Mouse (Mus musculus) kidney, adult 8-10 months (tissue): Measurements from ENCODE around the gene Tmem132d.
"Not testable (repeated sequence)": the region's sequence is repeated elsewhere in the genome, so short reads cannot be mapped to it uniquely, and the experiment has no call there.

Experiments
- DNase-seq, 2 experiments: peaks; one replicate each; pipeline ENCODE4 v3.0.0; 2022

Gene Tmem132d

GRCm38 (mm10) chr5:128072616-128073015 lies 360.3 kb downstream of the Tmem132d start:
- no peak for DNase-seq

- no peak for DNase-seq
Measured at GRCm38 (mm10) chr5:128041781-128042180, 391.1 kb downstream of the Tmem132d start.

GRCm38 (mm10) chr5:128040036-128040435 lies 392.8 kb downstream of the Tmem132d start:
- no peak for DNase-seq

GRCm38 (mm10) chr5:128027076-128027475 lies 405.8 kb downstream of the Tmem132d start:
- no peak for DNase-seq

GRCm38 (mm10) chr5:128004666-128005065 lies 428.2 kb downstream of the Tmem132d start:
- DNase-seq = no peak

- DNase-seq = no peak
Measured at GRCm38 (mm10) chr5:127996526-127997245, 436.2 kb downstream of the Tmem132d start.

GRCm38 (mm10) chr5:127993460-127993859 lies 439.4 kb downstream of the Tmem132d start:
- DNase-seq = no peak

GRCm38 (mm10) chr5:127990826-127991225 lies 442.1 kb downstream of the Tmem132d start:
- DNase-seq = no peak

- not testable (repeated sequence) for DNase-seq
Measured at GRCm38 (mm10) chr5:127980003-127980358, 452.9 kb downstream of the Tmem132d start.

GRCm38 (mm10) chr5:127979329-127980002 lies 453.4 kb downstream of the Tmem132d start:
- DNase-seq = peak in 1 of 2 experiments; percentile 5

GRCm38 (mm10) chr5:127976661-127977060 lies 456.2 kb downstream of the Tmem132d start:
- DNase-seq = no peak

GRCm38 (mm10) chr5:127965700-127966099 lies 467.2 kb downstream of the Tmem132d start:
- DNase-seq = no peak

- no peak for DNase-seq
Measured at GRCm38 (mm10) chr5:127962656-127963055, 470.2 kb downstream of the Tmem132d start.

- DNase-seq = no peak
Measured at GRCm38 (mm10) chr5:127956511-127957097, 476.3 kb downstream of the Tmem132d start.

- DNase-seq = no peak
Measured at GRCm38 (mm10) chr5:127954231-127954790, 478.6 kb downstream of the Tmem132d start.

GRCm38 (mm10) chr5:127952800-127953199 lies 480.1 kb downstream of the Tmem132d start:
- DNase-seq = peak in 1 of 2 experiments; percentile 2

- DNase-seq = peak; percentile 4 to 9
Measured at GRCm38 (mm10) chr5:127950574-127950973, 482.3 kb downstream of the Tmem132d start.

- DNase-seq = peak in 1 of 2 experiments; percentile 28
Measured at GRCm38 (mm10) chr5:127947275-127947674, 485.6 kb downstream of the Tmem132d start.

- DNase-seq = not testable (repeated sequence)
Measured at GRCm38 (mm10) chr5:127942171-127942570, 490.7 kb downstream of the Tmem132d start.

GRCm38 (mm10) chr5:127937914-127938313 lies 495.0 kb downstream of the Tmem132d start:
- DNase-seq = peak in 1 of 2 experiments; percentile 4

- DNase-seq = no peak
Measured at GRCm38 (mm10) chr5:127929687-127930086, 503.2 kb downstream of the Tmem132d start.

GRCm38 (mm10) chr5:127926686-127927085 lies 506.2 kb downstream of the Tmem132d start:
- no peak for DNase-seq

GRCm38 (mm10) chr5:127924106-127924505 lies 508.8 kb downstream of the Tmem132d start:
- DNase-seq = no peak

- DNase-seq = no peak
Measured at GRCm38 (mm10) chr5:127919171-127919570, 513.7 kb downstream of the Tmem132d start.
